Mouse (Mus musculus): Measurements from ENCODE around the gene Isoc2b. TPM values are rescaled to one million over a fixed set of nuclear protein-coding genes. Genes with fewer than 3 reads are reported as not detected.
"Not testable (repeated sequence)": the region's sequence is repeated elsewhere in the genome, so short reads cannot be mapped to it uniquely, and the experiment has no call there.

The Isoc2b gene
- total RNA-seq, 2 experiments from 2014 or later = 2.0 to 3.4 TPM

DNA sequence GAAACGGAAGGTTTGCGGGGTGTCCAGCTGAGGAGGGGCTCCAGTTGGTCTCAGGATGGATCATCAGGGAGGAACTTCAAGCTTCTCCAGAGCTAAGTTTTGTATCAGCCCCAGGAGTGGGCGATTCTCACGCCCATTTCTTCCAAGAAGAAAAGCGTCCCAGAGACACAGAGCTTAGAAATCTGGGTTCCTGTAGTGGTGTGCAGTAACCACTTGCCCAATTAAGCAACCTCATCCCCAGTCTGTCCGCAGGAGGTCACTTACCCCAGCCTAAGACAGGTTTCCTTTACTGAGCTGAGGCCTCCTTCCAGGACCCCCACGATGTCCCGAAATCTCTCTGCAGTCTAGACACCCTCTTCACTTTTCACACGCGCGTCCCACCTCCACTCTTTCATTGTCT lies 7.2 kb upstream of the Isoc2b start:
- DNase-seq (ENCODE audit: extremely low spot score in 1 of 2, low spot score in 2 of 2) = no peak
- intact Hi-C loops (cut with DNase I) = no loop called here

DNA sequence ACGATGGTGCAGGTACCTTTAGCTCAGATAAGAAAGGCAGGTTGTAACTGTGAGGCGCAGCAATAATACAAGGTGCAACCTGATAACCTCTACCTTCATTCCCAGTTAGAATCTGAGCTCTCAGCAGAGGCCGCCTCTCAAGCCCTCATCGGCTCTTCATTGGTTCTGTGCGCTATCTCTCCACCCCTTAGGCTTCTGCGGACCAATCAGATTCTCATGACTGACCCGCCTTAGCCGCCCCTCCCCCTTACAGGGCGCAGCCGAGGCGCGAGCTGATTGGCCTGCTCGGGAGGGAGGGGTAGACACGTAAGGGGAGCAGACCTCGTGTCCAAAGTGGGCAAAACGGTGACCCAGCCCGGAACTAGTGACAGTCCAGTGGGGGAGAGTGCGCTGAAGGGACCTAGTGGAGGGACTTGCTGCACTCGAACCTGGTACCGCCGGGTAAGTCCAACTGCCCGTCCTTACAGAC lies 6.7 kb upstream of the Isoc2b start, which contains the start of gene Isoc2a:
TSS of gene Isoc2a (plus strand) at position 401 of the 469 bp plus-strand sequence.
- peak; percentile 84 to 92 for DNase-seq (ENCODE audit: extremely low spot score in 1 of 2, low spot score in 2 of 2)
- intact Hi-C loops (cut with DNase I) = no loop called here

DNA sequence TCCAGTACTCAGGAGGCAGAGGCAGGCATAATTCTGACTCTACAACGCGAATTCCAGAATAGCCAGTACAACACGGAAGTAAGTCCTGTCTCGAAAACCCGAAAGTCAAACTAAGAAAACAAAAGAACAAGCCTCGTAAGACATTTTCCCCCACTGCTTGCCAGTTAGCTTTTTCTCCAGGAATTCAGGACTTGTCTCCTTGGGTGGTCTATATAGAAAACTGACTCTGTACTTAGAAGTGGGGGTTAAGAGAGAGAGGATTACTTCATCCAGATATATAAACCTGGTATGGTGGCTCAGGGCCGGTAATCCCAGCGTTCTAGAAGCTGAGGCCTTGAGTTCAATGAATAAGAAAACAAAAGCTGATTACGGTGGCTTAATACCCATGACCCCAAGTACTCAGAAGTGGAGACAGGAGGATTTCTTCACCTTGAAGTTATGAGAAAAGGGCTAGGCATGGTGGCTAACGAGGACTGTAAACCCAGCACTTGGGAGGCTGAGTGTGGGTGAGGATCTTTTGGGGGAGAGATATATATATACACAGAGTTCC lies 3.4 kb downstream of the Isoc2b start:
- intact Hi-C loops (cut with DNase I) = loop anchor here (5.0 kb wide), 1 partner anchor 76 kb away; no protein-coding TSS in a partner anchor
- DNase-seq (ENCODE audit: extremely low spot score in 1 of 2, low spot score in 2 of 2) = no peak

DNA sequence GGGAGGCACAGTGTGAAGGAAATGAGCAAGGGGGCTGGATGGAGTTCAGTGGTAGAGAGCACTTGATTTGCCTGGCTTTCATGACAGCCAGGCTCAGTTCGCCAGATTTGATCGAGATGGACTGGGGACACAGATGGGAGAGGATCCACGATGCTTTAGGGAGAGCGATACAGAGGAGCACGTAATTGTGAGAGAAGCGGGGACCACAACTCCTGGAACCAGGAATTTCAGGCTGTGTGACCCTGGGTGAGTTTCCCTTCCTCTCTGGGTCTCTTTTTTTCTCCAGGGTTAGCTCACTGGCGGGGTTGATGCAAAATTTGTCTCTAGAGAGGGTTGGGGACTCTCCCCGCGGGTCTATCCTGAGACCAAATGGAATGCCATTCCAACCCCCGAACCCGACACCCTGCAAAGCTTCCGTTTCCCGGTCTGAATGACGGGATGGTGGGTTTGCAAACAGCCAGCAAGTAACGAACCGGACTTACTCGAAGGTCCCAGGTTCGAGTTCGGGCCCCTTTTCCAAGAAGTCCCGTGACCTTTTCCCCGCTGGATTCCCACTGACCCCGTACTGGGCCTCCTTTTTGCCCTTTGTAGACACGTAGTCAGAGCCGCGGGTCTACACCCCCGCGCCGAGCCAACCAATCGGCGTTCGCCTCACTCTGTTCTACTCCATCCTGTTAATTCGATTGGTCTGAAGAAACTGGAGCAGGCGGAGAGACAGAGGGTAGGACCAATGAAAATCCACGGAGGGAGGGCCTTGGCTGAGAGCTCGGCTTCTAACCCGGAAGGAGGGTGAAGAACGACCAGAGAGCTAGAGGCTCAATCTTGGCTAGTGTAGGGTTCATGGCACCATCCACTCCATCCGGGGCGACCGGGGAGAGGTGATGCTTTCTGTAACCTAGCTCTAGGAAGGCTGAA lies 4.2 kb downstream of the Isoc2b start:
- intact Hi-C loops (cut with DNase I) = loop anchor here (5.0 kb wide), 1 partner anchor 76 kb away; no protein-coding TSS in a partner anchor
- peak; percentile 94 to 97 for DNase-seq (ENCODE audit: extremely low spot score in 1 of 2, low spot score in 2 of 2)

DNA sequence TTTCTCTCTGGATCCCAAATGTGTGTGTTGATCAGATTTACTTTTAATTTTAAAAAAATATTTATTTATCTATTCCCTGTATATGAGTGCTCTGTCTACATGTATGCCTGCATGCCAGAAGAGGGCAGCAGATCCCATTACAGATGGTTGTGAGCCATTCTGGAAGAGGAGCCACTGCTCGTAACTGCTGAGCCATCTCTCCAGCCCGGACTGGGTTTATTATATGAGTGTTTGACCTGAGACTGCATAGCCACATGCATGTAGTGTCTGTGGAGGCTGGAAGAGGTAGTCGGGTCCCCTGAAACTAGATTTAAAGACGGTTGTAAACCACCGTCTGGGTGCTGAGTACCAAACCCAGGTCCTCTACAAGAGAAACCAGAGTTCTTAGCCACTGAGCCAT lies 5.0 kb downstream of the Isoc2b start:
- DNase-seq (ENCODE audit: extremely low spot score in 1 of 2, low spot score in 2 of 2) = no peak
- intact Hi-C loops (cut with DNase I) = loop anchor here (5.0 kb wide), 1 partner anchor 77 kb away; no protein-coding TSS in a partner anchor

DNA sequence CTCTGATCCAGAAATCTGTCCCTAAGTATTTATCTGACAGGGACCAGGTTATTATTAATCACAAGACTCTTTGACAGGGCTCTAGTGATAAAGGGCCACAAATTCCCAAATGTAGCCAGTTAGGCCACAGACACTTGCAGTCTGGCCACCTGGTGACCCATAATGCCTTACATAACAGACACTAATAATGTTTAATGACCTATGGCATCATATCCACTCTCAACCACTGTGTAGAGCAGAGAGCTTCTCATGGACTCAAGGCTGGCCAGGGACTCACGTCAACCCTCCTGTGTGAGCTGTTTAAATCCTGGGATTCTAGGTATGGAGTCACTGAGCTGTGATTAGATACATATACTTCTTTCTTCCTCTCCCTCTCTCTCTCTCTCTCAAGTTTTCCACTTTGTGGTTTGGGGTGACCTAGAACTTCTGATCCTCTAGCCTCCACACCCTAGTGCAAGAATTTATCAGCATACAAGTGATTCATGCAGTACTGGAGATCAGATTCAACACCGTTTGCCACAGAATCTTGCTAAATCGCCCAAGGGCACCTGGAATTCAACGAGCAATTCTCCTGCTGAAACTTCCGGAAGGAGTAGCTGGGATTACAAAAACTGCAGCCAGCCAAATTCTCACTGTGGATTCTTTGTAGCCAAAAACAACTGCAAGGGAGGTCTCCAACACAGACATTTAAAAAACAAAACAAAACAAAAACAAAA lies 5.8 kb downstream of the Isoc2b start:
- intact Hi-C loops (cut with DNase I) = no loop called here
- no peak for DNase-seq (ENCODE audit: extremely low spot score in 1 of 2, low spot score in 2 of 2)

DNA sequence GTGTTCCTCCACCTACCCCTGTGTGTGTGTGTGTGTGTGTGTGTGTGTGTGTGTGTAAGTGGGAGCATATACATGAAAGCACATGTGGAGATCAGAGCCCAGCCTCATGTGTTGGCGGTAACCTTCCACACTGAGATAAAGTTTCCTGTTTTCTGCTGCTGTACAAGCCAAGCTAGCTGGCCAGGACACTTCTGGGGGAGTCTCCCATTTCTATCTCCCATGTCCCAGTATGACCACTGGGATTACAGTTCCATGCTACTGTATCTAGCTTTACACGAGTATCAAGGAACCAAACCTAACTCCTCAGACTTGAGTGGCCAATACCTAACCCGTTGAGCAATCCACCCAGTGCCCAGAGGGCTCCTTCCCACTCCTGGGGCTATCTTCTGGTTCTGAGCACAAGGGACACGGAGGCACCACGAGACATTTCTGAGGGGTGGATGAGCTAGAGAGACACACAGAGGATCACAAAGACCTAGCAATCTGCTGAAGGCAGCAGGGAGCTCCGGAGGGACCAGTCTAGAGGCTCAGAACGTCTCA lies 6.4 kb downstream of the Isoc2b start:
- no peak for DNase-seq (ENCODE audit: extremely low spot score in 1 of 2, low spot score in 2 of 2)
- intact Hi-C loops (cut with DNase I) = no loop called here

DNA sequence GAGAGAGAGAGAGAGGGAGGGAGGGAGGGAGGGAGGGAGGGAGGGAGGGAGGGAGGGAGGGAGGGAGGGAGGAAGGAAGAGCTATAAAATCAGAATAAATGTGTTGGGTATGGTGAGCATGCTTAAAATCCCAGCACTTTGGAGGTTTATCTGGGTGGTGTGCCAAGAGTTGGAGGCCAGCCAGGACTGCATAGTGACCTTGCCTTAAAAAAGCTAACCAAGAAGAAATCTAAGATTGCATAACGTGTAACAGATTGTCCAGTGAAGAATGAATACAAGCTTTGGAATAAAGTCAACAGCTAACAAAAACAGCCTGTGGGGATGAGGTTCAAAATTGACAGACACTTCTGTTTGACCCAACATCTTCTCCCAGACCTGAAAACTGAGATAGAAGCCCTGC lies 7.0 kb downstream of the Isoc2b start:
- DNase-seq (ENCODE audit: extremely low spot score in 1 of 2, low spot score in 2 of 2) = peak in 1 of 2 experiments; percentile 71
- intact Hi-C loops (cut with DNase I) = no loop called here

DNA sequence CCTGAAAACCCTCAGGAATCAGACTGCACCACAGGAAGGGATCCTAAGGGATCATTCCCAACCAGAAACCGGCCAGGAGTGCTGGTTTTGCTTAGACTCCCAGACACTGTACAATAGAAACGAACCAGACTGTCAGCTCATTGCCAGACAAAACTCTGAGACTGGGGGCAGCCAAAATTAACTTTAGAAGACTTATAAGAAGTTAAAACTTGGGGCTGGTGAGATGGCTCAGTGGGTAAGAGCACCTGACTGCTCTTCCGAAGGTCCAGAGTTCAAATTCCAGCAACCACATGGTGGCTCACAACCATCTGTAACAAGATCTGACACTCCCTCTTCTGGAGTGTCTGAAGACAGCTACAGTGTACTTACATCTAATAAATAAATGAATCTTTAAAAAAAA lies 9.1 kb downstream of the Isoc2b start:
- intact Hi-C loops (cut with DNase I); DNase-seq (ENCODE audit: extremely low spot score in 1 of 2, low spot score in 2 of 2): not testable (repeated sequence)

DNA sequence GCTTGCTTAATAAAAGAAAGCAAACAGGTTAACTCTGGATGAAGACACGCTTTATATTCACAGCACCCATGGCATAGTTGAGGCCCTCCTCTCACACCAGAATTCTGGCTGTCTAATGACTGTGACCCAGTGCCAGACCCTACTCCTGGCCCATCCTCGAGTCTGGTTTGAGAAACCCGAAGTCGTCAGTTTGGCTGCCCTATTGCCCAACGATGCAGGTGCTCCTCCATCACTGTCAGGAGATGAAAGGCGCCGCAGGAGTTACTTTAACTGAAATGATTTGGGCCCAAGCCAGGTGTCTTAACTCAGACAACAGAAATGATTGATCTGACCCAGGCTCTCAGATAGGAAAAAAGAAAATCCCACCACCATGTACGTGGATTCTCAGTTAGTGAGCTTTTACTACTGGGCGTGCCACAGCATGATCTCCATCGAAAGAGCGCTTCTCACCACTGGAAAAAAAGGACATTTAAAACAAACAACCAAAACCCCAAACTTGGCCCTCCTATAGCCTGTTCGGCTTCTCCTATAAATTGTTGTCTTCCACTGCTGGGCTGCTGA lies 10.6 kb downstream of the Isoc2b start:
- no peak for DNase-seq (ENCODE audit: extremely low spot score in 1 of 2, low spot score in 2 of 2)
- intact Hi-C loops (cut with DNase I) = no loop called here

DNA sequence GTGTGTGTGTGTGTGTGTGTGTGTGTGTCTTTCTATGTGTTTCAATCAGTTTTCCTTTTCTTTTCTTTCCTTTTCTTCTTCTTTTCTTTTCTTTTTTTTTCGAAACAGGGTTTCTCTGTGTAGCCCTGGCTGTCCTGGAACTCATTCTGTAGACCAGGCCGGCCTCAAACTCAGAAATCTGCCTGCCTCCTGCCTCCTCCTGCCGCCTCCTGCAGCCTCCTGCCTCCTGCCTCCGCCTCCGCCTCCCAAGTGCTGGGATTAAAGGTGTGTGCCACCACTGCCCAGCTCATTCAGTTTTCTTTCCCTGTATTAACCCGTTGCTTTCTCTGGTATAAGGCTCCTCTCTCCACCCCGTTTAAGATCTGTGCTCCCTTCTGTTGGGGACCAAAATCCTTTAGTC lies 12.7 kb downstream of the Isoc2b start:
- intact Hi-C loops (cut with DNase I) = no loop called here
- DNase-seq (ENCODE audit: extremely low spot score in 1 of 2, low spot score in 2 of 2) = peak in 1 of 2 experiments; percentile 71

DNA sequence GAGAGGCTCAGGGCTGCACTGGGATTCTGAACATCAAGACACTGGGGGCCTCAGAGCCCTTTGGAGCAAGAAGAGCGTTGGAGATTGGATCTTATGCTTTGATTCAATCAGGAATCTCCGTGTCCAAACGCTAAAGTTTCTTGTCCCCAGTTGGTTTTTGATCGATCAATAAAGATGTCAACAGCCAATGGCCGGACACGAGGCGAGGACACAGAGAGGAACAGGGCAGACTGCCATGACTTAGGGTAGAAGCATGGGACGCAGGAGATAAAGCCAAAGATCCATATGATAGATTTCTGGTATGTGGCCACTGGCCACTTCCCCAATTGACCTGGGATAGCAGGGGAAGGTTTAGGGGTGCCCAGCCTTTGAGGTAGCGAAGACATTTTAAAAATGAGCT lies 13.6 kb downstream of the Isoc2b start:
- DNase-seq (ENCODE audit: extremely low spot score in 1 of 2, low spot score in 2 of 2) = no peak

DNA sequence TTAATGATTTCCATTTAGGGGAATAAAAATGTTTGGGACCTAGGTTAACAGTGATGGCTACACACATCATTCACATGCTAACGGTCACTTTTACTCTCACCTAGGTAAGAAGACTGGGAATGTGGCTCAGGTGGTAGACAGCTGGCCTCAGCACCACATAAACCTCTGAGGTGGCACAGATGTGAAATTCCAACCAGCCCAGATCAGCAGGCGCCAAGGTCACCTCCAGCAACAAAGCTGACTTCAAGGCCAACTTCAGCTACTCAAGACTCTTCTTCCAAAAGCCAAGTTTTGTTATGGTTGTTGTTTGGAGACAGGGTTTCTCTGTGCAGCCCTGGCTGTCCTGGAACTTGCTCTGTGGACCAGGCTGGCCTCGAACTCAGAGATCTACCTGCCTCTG lies 16.4 kb downstream of the Isoc2b start:
- DNase-seq (ENCODE audit: extremely low spot score in 1 of 2, low spot score in 2 of 2) = no peak
- intact Hi-C loops (cut with DNase I) = no loop called here

More for the DNA sequence above, 13.6 kb downstream of the Isoc2b start:
- intact Hi-C loops (cut with DNase I) = no loop called here

DNA sequence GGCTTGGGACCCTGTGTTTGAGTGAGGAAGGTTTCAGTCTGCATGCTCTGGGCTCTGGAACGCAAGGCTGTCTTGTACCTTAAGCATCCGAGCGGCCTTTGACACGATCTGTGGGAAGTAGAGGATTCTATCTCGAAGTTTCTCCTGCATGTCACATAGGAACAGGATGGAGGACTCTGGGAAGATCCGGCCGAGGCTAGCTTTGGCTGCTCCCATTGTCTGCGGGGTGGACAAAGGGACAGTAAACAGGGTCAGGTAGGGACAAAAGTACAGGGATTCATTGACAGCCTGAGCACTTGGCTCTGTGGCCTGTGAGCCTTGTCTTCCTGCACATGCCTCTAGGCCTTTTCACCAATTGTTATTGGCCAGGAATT lies 18.8 kb downstream of the Isoc2b start:
- intact Hi-C loops (cut with DNase I) = no loop called here
- no peak for DNase-seq (ENCODE audit: extremely low spot score in 1 of 2, low spot score in 2 of 2)

DNA sequence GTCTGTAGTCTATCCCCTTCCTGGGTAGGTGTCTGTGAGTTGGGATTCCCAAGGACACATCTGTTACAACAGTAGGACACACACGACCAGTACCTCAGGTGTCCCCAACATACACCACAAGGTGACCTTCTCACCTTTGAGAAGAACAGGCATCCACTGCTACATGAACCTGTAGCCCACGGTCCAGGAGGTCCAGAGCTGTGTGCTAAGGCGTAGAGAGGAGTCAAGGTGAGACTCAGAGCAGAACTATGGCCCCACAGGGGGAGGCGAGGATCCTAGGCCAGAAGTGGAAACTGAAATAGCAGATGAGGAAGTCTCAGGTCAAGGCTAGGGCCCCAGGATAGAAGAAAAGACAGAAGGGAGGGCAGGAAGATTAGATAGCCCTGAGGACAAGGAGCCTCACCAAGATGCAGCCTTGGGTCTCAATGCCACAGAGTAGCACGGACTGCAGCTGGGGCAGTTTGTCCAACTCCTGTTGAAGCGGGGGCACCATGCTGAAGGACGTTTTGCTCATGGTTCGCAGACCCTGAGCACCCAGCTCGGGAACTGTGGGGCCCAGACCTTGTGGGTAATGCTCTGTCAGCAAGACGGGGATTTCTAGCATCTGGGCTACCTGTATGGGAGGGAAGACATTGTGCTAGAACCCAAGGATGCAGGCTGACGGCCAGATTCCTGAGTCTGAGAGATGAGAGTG lies 19.3 kb downstream of the Isoc2b start:
- DNase-seq (ENCODE audit: extremely low spot score in 1 of 2, low spot score in 2 of 2) = no peak
- intact Hi-C loops (cut with DNase I) = no loop called here

DNA sequence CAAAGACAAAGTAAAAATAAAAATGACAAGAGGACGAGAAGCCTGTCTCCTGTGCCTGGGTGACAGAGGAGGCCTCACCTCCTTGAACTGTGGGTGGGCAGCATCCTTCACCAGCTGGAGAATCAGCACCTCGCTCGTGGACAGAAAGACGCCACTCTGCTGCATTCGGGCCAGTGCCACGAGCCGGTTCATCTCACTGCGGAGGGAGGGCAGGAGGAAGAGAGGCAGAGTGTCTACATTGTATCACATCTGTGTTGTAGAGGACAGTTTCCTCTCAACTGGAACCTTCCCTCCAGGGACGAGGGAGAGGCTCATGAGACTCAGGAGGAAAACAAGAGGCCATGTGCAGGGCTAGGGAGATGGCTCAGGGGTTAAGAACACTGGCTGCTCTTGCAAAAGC lies 20.7 kb downstream of the Isoc2b start:
- intact Hi-C loops (cut with DNase I) = no loop called here
- no peak for DNase-seq (ENCODE audit: extremely low spot score in 1 of 2, low spot score in 2 of 2)

DNA sequence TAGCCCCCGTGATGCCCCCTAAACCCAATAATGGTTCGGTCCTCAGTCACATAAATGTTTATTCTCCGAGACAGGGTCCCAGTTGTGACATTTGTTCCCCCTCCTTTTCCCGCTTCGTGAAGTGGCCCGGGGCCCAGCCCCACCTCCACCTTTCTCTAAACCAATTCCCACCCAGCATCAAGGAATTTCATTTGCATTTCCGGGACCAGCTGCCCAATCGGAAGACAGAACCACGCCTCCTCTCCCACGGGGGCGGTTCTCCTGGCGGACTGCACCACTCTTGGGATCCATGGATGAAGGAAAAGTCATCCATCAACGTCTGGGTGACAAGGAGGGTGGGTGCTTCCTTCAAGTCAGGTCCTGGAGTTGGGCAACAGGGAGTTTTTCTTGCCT lies 25.1 kb downstream of the Isoc2b start:
- intact Hi-C loops (cut with DNase I) = loop anchor here (5.0 kb wide), 1 partner anchor 72 kb away; the partner anchor contains the start of gene Zfp628
- peak; percentile 90 to 91 for DNase-seq (ENCODE audit: extremely low spot score in 1 of 2, low spot score in 2 of 2)

DNA sequence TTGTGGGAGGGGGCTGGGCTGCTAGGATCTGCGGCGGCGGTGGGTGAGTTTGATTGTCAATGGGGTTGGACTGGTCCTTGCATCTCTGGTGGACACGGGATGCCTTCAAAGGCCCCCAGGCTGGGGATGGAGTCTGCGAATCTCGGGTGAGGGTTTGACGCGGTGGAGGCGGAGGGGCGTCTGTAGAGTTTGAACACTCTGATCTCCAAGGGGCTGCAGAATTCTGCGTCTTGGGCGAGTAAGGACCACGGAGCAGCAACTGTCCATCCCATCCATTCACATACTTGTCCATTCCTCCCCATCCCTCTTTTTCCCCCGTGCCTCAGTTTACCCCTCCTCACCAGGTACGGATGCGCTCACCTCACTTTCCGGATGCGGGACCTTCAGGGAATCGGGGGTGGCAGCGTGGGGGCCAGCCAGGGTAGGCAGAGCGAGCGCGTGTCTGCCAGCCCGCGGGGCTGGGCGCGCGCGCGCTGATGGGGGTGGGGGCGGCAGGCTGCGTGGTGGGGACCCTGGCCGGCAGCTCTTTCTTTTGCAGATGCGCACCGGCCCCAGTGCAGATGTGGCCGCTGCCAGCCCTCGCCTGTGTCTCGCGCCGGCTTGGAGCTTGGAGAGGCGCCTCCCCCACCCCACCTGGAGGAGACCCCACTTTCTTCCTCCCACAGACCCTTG lies 25.7 kb downstream of the Isoc2b start, which contains the start of gene Shisa7:
TSS of gene Shisa7 (minus strand) at position 452 of the 672 bp plus-strand sequence.
- peak in 1 of 2 experiments; percentile 74 for DNase-seq (ENCODE audit: extremely low spot score in 1 of 2, low spot score in 2 of 2)
- intact Hi-C loops (cut with DNase I) = loop anchor here (5.0 kb wide), 1 partner anchor 73 kb away; the partner anchor contains the start of gene Zfp628

Measured in left cerebral cortex, postnatal 10 days (tissue).